Mouse (Mus musculus): Measurements from ENCODE around the gene Hist2h2be. TPM values are rescaled to one million over a fixed set of nuclear protein-coding genes. Genes with fewer than 3 reads are reported as not detected.
A peak's percentile ranks its signal among the peaks of the same experiment; 100 is the strongest.
"Not testable (repeated sequence)": the region's sequence is repeated elsewhere in the genome, so short reads cannot be mapped to it uniquely, and the experiment has no call there.

Hist2h2be gene
- polyA plus RNA-seq, 1 experiment, result 13.2 TPM

- Histone ChIP-seq H3K27ac (replicated peaks; ENCODE audit: low read depth, low read length) (no peak overlapping the region), H3K4me3 (ENCODE audit: insufficient read depth, low read depth, low read length) (no peak overlapping the region), H3K4me1 (ENCODE audit: control insufficient read depth, insufficient read depth, insufficient read length, low read length) (no peaks in the 10 kb centered on the region)
Observed at GRCm38 (mm10) chr3:96194966-96195365, 26.0 kb upstream of the Hist2h2be start.

GRCm38 (mm10) chr3:96195616-96196313, 25.2 kb upstream of the Hist2h2be start:
- Histone ChIP-seq H3K4me1 (ENCODE audit: control insufficient read depth, insufficient read depth, insufficient read length, low read length) (no peaks in the 10 kb centered on the region), H3K4me3 (ENCODE audit: insufficient read depth, low read depth, low read length) (no peak overlapping the region), H3K27ac (replicated peaks; ENCODE audit: low read depth, low read length) (no peak overlapping the region)

- Histone ChIP-seq H3K27ac (replicated peaks; ENCODE audit: low read depth, low read length) (peak overlapping the region; percentile 87; the same call in 1 of the 2 replicates), H3K4me3 (ENCODE audit: insufficient read depth, low read depth, low read length) (peak overlapping the region; percentile 91), H3K4me1 (ENCODE audit: control insufficient read depth, insufficient read depth, insufficient read length, low read length) (no peaks in the 10 kb centered on the region)
Observed at GRCm38 (mm10) chr3:96196437-96197128, 24.3 kb upstream of the Hist2h2be start.

GRCm38 (mm10) chr3:96197129-96197749, 23.7 kb upstream of the Hist2h2be start:
- no peaks in the 10 kb centered on the region for H3K4me1 ChIP-seq (ENCODE audit: control insufficient read depth, insufficient read depth, insufficient read length, low read length)
- H3K4me3 ChIP-seq (ENCODE audit: insufficient read depth, low read depth, low read length), result peak overlapping the region; percentile 91
- peak overlapping the region; percentile 87 for H3K27ac ChIP-seq (replicated peaks; ENCODE audit: low read depth, low read length)

- H3K4me1 ChIP-seq (ENCODE audit: control insufficient read depth, insufficient read depth, insufficient read length, low read length), result no peaks in the 10 kb centered on the region
- H3K27ac ChIP-seq (replicated peaks; ENCODE audit: low read depth, low read length), result no peak overlapping the region
- H3K4me3 ChIP-seq (ENCODE audit: insufficient read depth, low read depth, low read length), result peak overlapping the region; percentile 3; the same call in 1 of the 2 replicates
Observed at GRCm38 (mm10) chr3:96198181-96198580, 22.7 kb upstream of the Hist2h2be start.

GRCm38 (mm10) chr3:96198601-96199251, 22.2 kb upstream of the Hist2h2be start:
- H3K27ac ChIP-seq (replicated peaks; ENCODE audit: low read depth, low read length); H3K4me1 ChIP-seq (ENCODE audit: control insufficient read depth, insufficient read depth, insufficient read length, low read length); H3K4me3 ChIP-seq (ENCODE audit: insufficient read depth, low read depth, low read length): not testable (repeated sequence)

GRCm38 (mm10) chr3:96199731-96200130, 21.2 kb upstream of the Hist2h2be start:
- H3K4me1 ChIP-seq (ENCODE audit: control insufficient read depth, insufficient read depth, insufficient read length, low read length), result no peaks in the 10 kb centered on the region
- no peak overlapping the region for H3K27ac ChIP-seq (replicated peaks; ENCODE audit: low read depth, low read length)
- H3K4me3 ChIP-seq (ENCODE audit: insufficient read depth, low read depth, low read length), result no peak overlapping the region

GRCm38 (mm10) chr3:96207819-96208218, 13.1 kb upstream of the Hist2h2be start:
- H3K27ac ChIP-seq (replicated peaks; ENCODE audit: low read depth, low read length), result no peak overlapping the region
- H3K4me1 ChIP-seq (ENCODE audit: control insufficient read depth, insufficient read depth, insufficient read length, low read length), result no peaks in the 10 kb centered on the region
- H3K4me3 ChIP-seq (ENCODE audit: insufficient read depth, low read depth, low read length), result no peak overlapping the region

GRCm38 (mm10) chr3:96209242-96209641, 11.7 kb upstream of the Hist2h2be start:
- Histone ChIP-seq H3K4me3 (ENCODE audit: insufficient read depth, low read depth, low read length) (no peak overlapping the region), H3K4me1 (ENCODE audit: control insufficient read depth, insufficient read depth, insufficient read length, low read length) (no peaks in the 10 kb centered on the region), H3K27ac (replicated peaks; ENCODE audit: low read depth, low read length) (no peak overlapping the region)

GRCm38 (mm10) chr3:96219191-96219641, 1.7 kb upstream of the Hist2h2be start:
- peak overlapping the region; percentile 89 for H3K27ac ChIP-seq (replicated peaks; ENCODE audit: low read depth, low read length)

GRCm38 (mm10) chr3:96219661-96220130, 1.2 kb upstream of the Hist2h2be start, which contains the start of the genes Bola1 and Hist2h2ab:
Gene Bola1, minus strand, starts transcription at chr3:96219709.
Gene Hist2h2ab, plus strand, starts transcription at chr3:96219865.
- H3K4me3 ChIP-seq (ENCODE audit: insufficient read depth, low read depth, low read length), result peak within 1 kb of the TSS; percentile 85

More at GRCm38 (mm10) chr3:96219191-96219641, 1.7 kb upstream of the Hist2h2be start:
- Histone ChIP-seq H3K4me1 (ENCODE audit: control insufficient read depth, insufficient read depth, insufficient read length, low read length) (peaks cover 6% of the 10 kb centered on the region), H3K4me3 (ENCODE audit: insufficient read depth, low read depth, low read length) (peak overlapping the region; percentile 85)

GRCm38 (mm10) chr3:96220131-96220764, 671 bp upstream of the Hist2h2be start:
- Histone ChIP-seq H3K27ac (replicated peaks; ENCODE audit: low read depth, low read length) (peak overlapping the region; percentile 87), H3K4me3 (ENCODE audit: insufficient read depth, low read depth, low read length) (peak overlapping the region; percentile 85)
- not testable (repeated sequence) for H3K4me1 ChIP-seq (ENCODE audit: control insufficient read depth, insufficient read depth, insufficient read length, low read length)

More at GRCm38 (mm10) chr3:96219661-96220130, 1.2 kb upstream of the Hist2h2be start, which contains the start of the genes Bola1 and Hist2h2ab:
- H3K27ac ChIP-seq (replicated peaks; ENCODE audit: low read depth, low read length), result peak within 1 kb of the TSS; percentile 89
- H3K4me1 ChIP-seq (ENCODE audit: control insufficient read depth, insufficient read depth, insufficient read length, low read length), result peaks cover 6% of the 10 kb centered on the region

- H3K27ac ChIP-seq (replicated peaks; ENCODE audit: low read depth, low read length), result peak overlapping the region; percentile 83
- H3K4me3 ChIP-seq (ENCODE audit: insufficient read depth, low read depth, low read length), result peak overlapping the region; percentile 69
- peaks cover 6% of the 10 kb centered on the region for H3K4me1 ChIP-seq (ENCODE audit: control insufficient read depth, insufficient read depth, insufficient read length, low read length)
Observed at GRCm38 (mm10) chr3:96221640-96222038, 720 bp downstream of the Hist2h2be start.

- H3K4me3 ChIP-seq (ENCODE audit: insufficient read depth, low read depth, low read length), result no peak overlapping the region
- no peak overlapping the region for H3K27ac ChIP-seq (replicated peaks; ENCODE audit: low read depth, low read length)
- peaks cover 6% of the 10 kb centered on the region for H3K4me1 ChIP-seq (ENCODE audit: control insufficient read depth, insufficient read depth, insufficient read length, low read length)
Observed at GRCm38 (mm10) chr3:96222774-96223173, 1.9 kb downstream of the Hist2h2be start.

Measured in brown adipose tissue, adult 24 weeks (tissue).